Mouse (Mus musculus): ENCODE measurements around the gene Ube2i. TPM values are rescaled to one million over a fixed set of nuclear protein-coding genes. Genes with fewer than 3 reads are reported as not detected.

Gene Ube2i
- polyA plus RNA-seq, 1 experiment from 2014 or later: 501 TPM

- no peak for TF ChIP-seq CTCF (IDR thresholded peaks at IDR 0.05; ENCODE audit: low read depth)
- no peak for DNase-seq (ENCODE audit: low spot score)
- peaks cover 10% of the 10 kb centered on the region; the same call in 1 of the 2 replicates for H3K4me1 ChIP-seq (replicated peaks; ENCODE audit: insufficient read depth, low read length)
- no peak within 1 kb of the TSS for H3K27ac ChIP-seq
- peak within 1 kb of the TSS; percentile 27 for H3K4me3 ChIP-seq (replicated peaks; ENCODE audit: low read depth, low read length)
- ATAC-seq (replicated peaks; ENCODE audit: low FRiP score, low read depth): peak; percentile 33; the same call in 1 of the 2 replicates
- H3K9ac ChIP-seq (ENCODE audit: low read depth, low read length): peak within 1 kb of the TSS; percentile 40
- H3K9me3 ChIP-seq (replicated peaks; ENCODE audit: low read length): no peaks in the 10 kb centered on the region
- 4% methylated on average over 33 of the region's 35 CpGs for WGBS
- peak within 1 kb of the TSS; percentile 65 for H3K4me2 ChIP-seq (ENCODE audit: low read length)
- peaks cover 13% of the 10 kb centered on the region for H3K36me3 ChIP-seq (ENCODE audit: insufficient read depth, low read length)
- peaks cover 8% of the 10 kb centered on the region; the same call in 1 of the 2 replicates for H3K27me3 ChIP-seq (ENCODE audit: insufficient read depth, low read length)
These were observed 18.2 kb downstream of the Ube2i start, which contains the start of gene Baiap3 for GRCm38 (mm10) chr17:25256140-25256754. Gene Baiap3 (minus strand): TSS chr17:25256364.

GRCm38 (mm10) chr17:25255110-25255509 is 19.3 kb downstream of the Ube2i start:
- DNase-seq (ENCODE audit: low spot score) (no peak), ATAC-seq (replicated peaks; ENCODE audit: low FRiP score, low read depth) (no peak)
- H3K4me2 ChIP-seq (ENCODE audit: low read length): no peak overlapping the region
- H3K4me1 ChIP-seq (replicated peaks; ENCODE audit: insufficient read depth, low read length): peaks cover 10% of the 10 kb centered on the region; the same call in 1 of the 2 replicates
- no peak overlapping the region for H3K9ac ChIP-seq (ENCODE audit: low read depth, low read length)
- peaks cover 8% of the 10 kb centered on the region; the same call in 1 of the 2 replicates for H3K27me3 ChIP-seq (ENCODE audit: insufficient read depth, low read length)
- peaks cover 11% of the 10 kb centered on the region for H3K36me3 ChIP-seq (ENCODE audit: insufficient read depth, low read length)
- no peaks in the 10 kb centered on the region for H3K9me3 ChIP-seq (replicated peaks; ENCODE audit: low read length)
- no peak for TF ChIP-seq CTCF (IDR thresholded peaks at IDR 0.05; ENCODE audit: low read depth)
- H3K27ac ChIP-seq: no peak overlapping the region
- no peak overlapping the region for H3K4me3 ChIP-seq (replicated peaks; ENCODE audit: low read depth, low read length)
- WGBS: 69% methylated on average over 2 of the region's 2 CpGs

GRCm38 (mm10) chr17:25253760-25254159 is 20.7 kb downstream of the Ube2i start:
- H3K9ac ChIP-seq (ENCODE audit: low read depth, low read length): no peak overlapping the region

GRCm38 (mm10) chr17:25252643-25253042 is 21.8 kb downstream of the Ube2i start:
- no peak for TF ChIP-seq CTCF (IDR thresholded peaks at IDR 0.05; ENCODE audit: low read depth)
- Histone ChIP-seq H3K4me1 (replicated peaks; ENCODE audit: insufficient read depth, low read length) (peaks cover 10% of the 10 kb centered on the region; the same call in 1 of the 2 replicates), H3K36me3 (ENCODE audit: insufficient read depth, low read length) (no peaks in the 10 kb centered on the region), H3K27me3 (ENCODE audit: insufficient read depth, low read length) (peaks cover 8% of the 10 kb centered on the region; the same call in 1 of the 2 replicates), H3K4me2 (ENCODE audit: low read length) (no peak overlapping the region), H3K4me3 (replicated peaks; ENCODE audit: low read depth, low read length) (no peak overlapping the region), H3K9ac (ENCODE audit: low read depth, low read length) (no peak overlapping the region), H3K9me3 (replicated peaks; ENCODE audit: low read length) (no peaks in the 10 kb centered on the region), H3K27ac (no peak overlapping the region)
- no peak for DNase-seq (ENCODE audit: low spot score)
- no peak for ATAC-seq (replicated peaks; ENCODE audit: low FRiP score, low read depth)
- WGBS: 48% methylated on average over 3 of the region's 3 CpGs

More at GRCm38 (mm10) chr17:25253760-25254159, 20.7 kb downstream of the Ube2i start:
- WGBS: 29% methylated on average over 10 of the region's 10 CpGs
- Histone ChIP-seq H3K27me3 (ENCODE audit: insufficient read depth, low read length) (peaks cover 8% of the 10 kb centered on the region; the same call in 1 of the 2 replicates), H3K4me2 (ENCODE audit: low read length) (no peak overlapping the region), H3K4me1 (replicated peaks; ENCODE audit: insufficient read depth, low read length) (peaks cover 10% of the 10 kb centered on the region; the same call in 1 of the 2 replicates), H3K4me3 (replicated peaks; ENCODE audit: low read depth, low read length) (no peak overlapping the region), H3K27ac (no peak overlapping the region), H3K9me3 (replicated peaks; ENCODE audit: low read length) (no peaks in the 10 kb centered on the region), H3K36me3 (ENCODE audit: insufficient read depth, low read length) (no peaks in the 10 kb centered on the region)
- no peak for TF ChIP-seq CTCF (IDR thresholded peaks at IDR 0.05; ENCODE audit: low read depth)
- ATAC-seq (replicated peaks; ENCODE audit: low FRiP score, low read depth) (no peak), DNase-seq (ENCODE audit: low spot score) (no peak)

- Histone ChIP-seq H3K27me3 (ENCODE audit: insufficient read depth, low read length) (peaks cover 8% of the 10 kb centered on the region; the same call in 1 of the 2 replicates), H3K4me1 (replicated peaks; ENCODE audit: insufficient read depth, low read length) (no peaks in the 10 kb centered on the region)
- WGBS: 64% methylated on average over 8 of the region's 8 CpGs
These were observed 24.1 kb downstream of the Ube2i start for GRCm38 (mm10) chr17:25250181-25250835.

GRCm38 (mm10) chr17:25248033-25248750 is 26.2 kb downstream of the Ube2i start:
- Histone ChIP-seq H3K9me3 (replicated peaks; ENCODE audit: low read length) (no peaks in the 10 kb centered on the region), H3K27ac (no peak overlapping the region), H3K27me3 (ENCODE audit: insufficient read depth, low read length) (0 out of 2 replicates have a peak, but pooled peaks cover 2% of the 10 kb centered on the region), H3K4me3 (replicated peaks; ENCODE audit: low read depth, low read length) (no peak overlapping the region), H3K4me2 (ENCODE audit: low read length) (no peak overlapping the region), H3K36me3 (ENCODE audit: insufficient read depth, low read length) (peaks cover 5% of the 10 kb centered on the region; the same call in 1 of the 2 replicates), H3K4me1 (replicated peaks; ENCODE audit: insufficient read depth, low read length) (no peaks in the 10 kb centered on the region), H3K9ac (ENCODE audit: low read depth, low read length) (no peak overlapping the region)
- ATAC-seq (replicated peaks; ENCODE audit: low FRiP score, low read depth) (no peak), DNase-seq (ENCODE audit: low spot score) (no peak)
- no peak for TF ChIP-seq CTCF (IDR thresholded peaks at IDR 0.05; ENCODE audit: low read depth)
- 77% methylated on average over 18 of the region's 18 CpGs for WGBS

More at GRCm38 (mm10) chr17:25250181-25250835, 24.1 kb downstream of the Ube2i start:
- H3K4me3 ChIP-seq (replicated peaks; ENCODE audit: low read depth, low read length): no peak overlapping the region
- no peak for ATAC-seq (replicated peaks; ENCODE audit: low FRiP score, low read depth)
- no peak for DNase-seq (ENCODE audit: low spot score)
- H3K9me3 ChIP-seq (replicated peaks; ENCODE audit: low read length): no peaks in the 10 kb centered on the region
- no peaks in the 10 kb centered on the region for H3K36me3 ChIP-seq (ENCODE audit: insufficient read depth, low read length)
- TF ChIP-seq CTCF (IDR thresholded peaks at IDR 0.05; ENCODE audit: low read depth): no peak
- H3K4me2 ChIP-seq (ENCODE audit: low read length): no peak overlapping the region
- no peak overlapping the region for H3K27ac ChIP-seq
- H3K9ac ChIP-seq (ENCODE audit: low read depth, low read length): no peak overlapping the region
